Mouse (Mus musculus): ENCODE measurements around the gene Taf7l.

Taf7l gene

GRCm38 (mm10) chrX:134476290-134476689 lies at the start of gene Taf7l:
Gene Taf7l, minus strand, starts transcription at chrX:134476490.
- no peak for DNase-seq

- no peak for DNase-seq
Measured at GRCm38 (mm10) chrX:134525260-134525659, 49.0 kb upstream of the Taf7l start.

- DNase-seq, result no peak
Measured at GRCm38 (mm10) chrX:134523772-134524171, 47.5 kb upstream of the Taf7l start.

- no peak for DNase-seq
Measured at GRCm38 (mm10) chrX:134509473-134509872, 33.2 kb upstream of the Taf7l start.

- DNase-seq, result no peak
Measured at GRCm38 (mm10) chrX:134507977-134508376, 31.7 kb upstream of the Taf7l start.

- no peak for DNase-seq
Measured at GRCm38 (mm10) chrX:134500651-134501050, 24.4 kb upstream of the Taf7l start.

- DNase-seq, result no peak
Measured at GRCm38 (mm10) chrX:134481720-134482119, 5.4 kb upstream of the Taf7l start.

- no peak for DNase-seq
Measured at GRCm38 (mm10) chrX:134474988-134475710, 1.1 kb downstream of the Taf7l start.

GRCm38 (mm10) chrX:134427307-134427706 lies 49.0 kb downstream of the Taf7l start:
- DNase-seq, result no peak

- no peak for DNase-seq
Measured at GRCm38 (mm10) chrX:134426819-134427218, 49.5 kb downstream of the Taf7l start.

- no peak for DNase-seq
Measured at GRCm38 (mm10) chrX:134425798-134426197, 50.5 kb downstream of the Taf7l start.

GRCm38 (mm10) chrX:134424263-134424662 lies 52.0 kb downstream of the Taf7l start:
- no peak for DNase-seq

GRCm38 (mm10) chrX:134420097-134420496 lies 56.2 kb downstream of the Taf7l start:
- DNase-seq, result no peak

- no peak for DNase-seq
Measured at GRCm38 (mm10) chrX:134412096-134412495, 64.2 kb downstream of the Taf7l start.
